Mouse (Mus musculus) heart, postnatal 36 days (tissue): ENCODE results near the gene Flt1. TPM values are rescaled to one million over a fixed set of nuclear protein-coding genes. Genes with fewer than 3 reads are reported as not detected.
"Not testable (repeated sequence)": the region's sequence is repeated elsewhere in the genome, so short reads cannot be mapped to it uniquely, and the experiment has no call there.

Source experiments
- DNase-seq, 2 experiments: peaks; one replicate each; pipeline ENCODE4 v3.0.0; 2021 to 2022
- intact Hi-C: fragments of 180-260 bp; cut with DNase I; formaldehyde crosslinking; loops from one replicate; pipeline ENCODE4 v1.15.1; 2025
- total RNA-seq, 2 experiments: library from RNA; stranded (reverse); gene quantifications; 2 replicates each; pipeline ENCODE4 v1.2.3; 2021

The Flt1 gene
- total RNA-seq, 2 experiments from 2014 or later, result 61.4 to 87.8 TPM

- DNase-seq, result no peak
- intact Hi-C loops, result no loop called here
Measured at GRCm38 (mm10) chr5:147573555-147573954, 152.3 kb downstream of the Flt1 start.

- intact Hi-C loops, result no loop called here
- DNase-seq, result no peak
Measured at GRCm38 (mm10) chr5:147572695-147573094, 153.1 kb downstream of the Flt1 start.

GRCm38 (mm10) chr5:147566335-147566734 is 159.5 kb downstream of the Flt1 start:
- intact Hi-C loops, result no loop called here
- no peak for DNase-seq

GRCm38 (mm10) chr5:147565444-147565843 is 160.4 kb downstream of the Flt1 start:
- intact Hi-C loops, result no loop called here
- no peak for DNase-seq

GRCm38 (mm10) chr5:147564140-147564590 is 161.6 kb downstream of the Flt1 start:
- intact Hi-C loops, result no loop called here
- DNase-seq, result no peak

GRCm38 (mm10) chr5:147563511-147564139 is 162.2 kb downstream of the Flt1 start:
- no peak for DNase-seq
- intact Hi-C loops, result no loop called here

GRCm38 (mm10) chr5:147557641-147558040 is 168.2 kb downstream of the Flt1 start:
- DNase-seq, intact Hi-C loops: not testable (repeated sequence)

GRCm38 (mm10) chr5:147551879-147552627 is 173.8 kb downstream of the Flt1 start:
- DNase-seq, result no peak
- intact Hi-C loops, result no loop called here

GRCm38 (mm10) chr5:147549016-147549755 is 176.6 kb downstream of the Flt1 start:
- no peak for DNase-seq
- intact Hi-C loops, result no loop called here

- no peak for DNase-seq
- intact Hi-C loops, result no loop called here
Measured at GRCm38 (mm10) chr5:147545731-147546241, 180.0 kb downstream of the Flt1 start.

GRCm38 (mm10) chr5:147542291-147542690 is 183.5 kb downstream of the Flt1 start:
- DNase-seq, result no peak
- intact Hi-C loops, result no loop called here

GRCm38 (mm10) chr5:147539815-147540214 is 186.0 kb downstream of the Flt1 start:
- intact Hi-C loops, result no loop called here
- no peak for DNase-seq

- intact Hi-C loops, result no loop called here
- DNase-seq, result no peak
Measured at GRCm38 (mm10) chr5:147539409-147539808, 186.4 kb downstream of the Flt1 start.

GRCm38 (mm10) chr5:147532031-147532430 is 193.8 kb downstream of the Flt1 start:
- intact Hi-C loops, result loop anchor here (5.0 kb wide), 1 partner anchor 105 kb away; no protein-coding TSS in a partner anchor
- no peak for DNase-seq

- intact Hi-C loops, result no loop called here
Measured at GRCm38 (mm10) chr5:147527788-147528187, 198.0 kb downstream of the Flt1 start.

GRCm38 (mm10) chr5:147527006-147527405 is 198.8 kb downstream of the Flt1 start:
- DNase-seq, result no peak
- intact Hi-C loops, result no loop called here

More at GRCm38 (mm10) chr5:147527788-147528187, 198.0 kb downstream of the Flt1 start:
- no peak for DNase-seq

Other genes starting within 250 kb of the Flt1 start
- 100 to 1,000 TPM; 132 to 140 TPM for gene Pomp, start 134.4 kb upstream of the Flt1 start, total RNA-seq
- gene Slc46a3, start 168.8 kb upstream of the Flt1 start, total RNA-seq, result 10 to 100 TPM; 14.5 to 18.0 TPM
- 100 to 1,000 TPM in 1 of 2 experiments, 10 to 100 TPM in 1; 74.0 to 112 TPM for gene Mtus2, start 231.3 kb upstream of the Flt1 start, total RNA-seq